Mouse (Mus musculus): Measurements from ENCODE around the gene Nrm.

The Nrm gene

DNA sequence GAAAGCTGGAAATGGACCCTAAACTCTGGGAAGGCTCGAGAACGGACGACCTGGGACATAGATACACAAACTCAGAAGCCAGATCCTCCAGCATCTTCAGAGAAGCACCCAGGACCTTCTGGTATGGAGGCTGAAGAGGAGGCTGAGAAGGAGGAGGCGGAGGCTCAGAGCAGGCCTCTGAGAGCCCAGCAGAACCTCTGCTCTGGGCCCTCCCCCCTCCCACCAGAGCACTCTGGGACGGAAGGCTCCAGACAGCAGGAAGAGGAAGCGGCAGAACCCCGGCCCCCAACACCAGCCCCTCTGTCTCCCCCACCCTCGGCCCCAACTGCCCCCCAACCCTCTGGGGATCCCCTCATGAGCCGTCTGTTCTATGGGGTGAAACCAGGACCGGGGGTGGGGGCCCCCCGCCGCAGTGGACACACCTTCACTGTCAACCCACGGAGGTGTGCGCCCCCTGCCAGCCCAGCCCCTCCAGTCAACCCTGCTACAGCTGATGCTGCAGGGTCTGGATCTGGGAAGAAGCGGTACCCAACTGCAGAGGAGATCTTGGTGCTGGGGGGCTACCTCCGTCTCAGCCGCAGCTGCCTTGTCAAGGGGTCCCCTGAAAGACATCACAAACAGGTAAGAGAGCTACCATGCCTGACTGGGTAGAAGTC is 7.2 kb downstream of the Nrm start:
- no peak for DNase-seq

DNA sequence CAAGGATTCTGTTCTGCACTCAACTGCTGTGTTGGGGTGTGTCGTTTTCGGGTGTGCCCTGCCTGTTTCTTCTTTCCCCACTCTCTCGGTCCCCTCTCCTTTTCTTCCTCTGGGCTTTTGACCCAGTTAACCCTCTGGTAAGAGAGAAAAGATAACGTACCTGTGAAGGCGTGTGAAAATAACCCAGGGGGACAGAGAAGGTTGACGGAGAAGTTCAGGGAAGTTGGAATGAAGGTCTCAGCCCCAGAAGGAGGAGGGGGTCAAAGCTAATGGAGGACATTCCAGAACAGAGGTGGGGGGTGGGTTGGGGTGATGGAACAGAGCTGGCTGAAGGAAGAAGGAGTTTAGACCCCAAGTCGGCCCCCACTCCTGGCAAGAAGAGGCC is 7.8 kb downstream of the Nrm start:
- no peak for DNase-seq

DNA sequence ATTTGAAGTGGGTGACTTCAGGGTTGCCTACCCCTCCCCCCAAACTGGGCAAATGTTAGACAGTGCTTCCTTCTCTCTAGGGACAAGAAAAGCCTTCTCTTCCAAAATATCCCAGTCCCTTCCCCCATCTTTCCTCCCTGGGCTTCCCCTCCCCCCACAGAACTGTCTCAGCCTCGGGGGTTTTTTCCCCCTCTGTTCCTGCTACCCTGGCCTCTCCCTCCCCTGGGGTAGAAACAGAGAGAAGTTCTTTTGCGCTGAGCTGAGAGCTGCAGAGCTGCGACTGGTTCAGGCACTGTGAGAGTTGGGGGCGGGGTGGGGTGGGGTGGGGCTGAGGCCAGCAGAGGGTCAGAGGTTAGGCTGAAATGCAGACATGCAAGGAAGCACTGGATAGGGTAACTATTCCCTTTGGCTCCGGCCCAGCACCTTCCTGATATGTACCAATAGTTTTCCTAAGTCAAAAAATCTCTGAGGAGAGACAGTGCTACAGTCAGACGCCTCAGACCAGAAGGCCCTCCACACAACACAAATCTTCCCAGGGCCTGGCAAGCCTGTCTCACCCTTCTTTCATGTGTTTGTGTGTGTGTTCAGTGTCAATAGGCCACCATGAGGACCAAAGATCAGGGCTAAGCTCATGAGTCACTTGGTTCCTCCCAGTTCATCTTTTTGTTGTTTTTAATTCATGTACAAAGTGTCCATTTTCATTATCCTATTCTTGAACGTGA is 8.4 kb downstream of the Nrm start:
- no peak for DNase-seq

DNA sequence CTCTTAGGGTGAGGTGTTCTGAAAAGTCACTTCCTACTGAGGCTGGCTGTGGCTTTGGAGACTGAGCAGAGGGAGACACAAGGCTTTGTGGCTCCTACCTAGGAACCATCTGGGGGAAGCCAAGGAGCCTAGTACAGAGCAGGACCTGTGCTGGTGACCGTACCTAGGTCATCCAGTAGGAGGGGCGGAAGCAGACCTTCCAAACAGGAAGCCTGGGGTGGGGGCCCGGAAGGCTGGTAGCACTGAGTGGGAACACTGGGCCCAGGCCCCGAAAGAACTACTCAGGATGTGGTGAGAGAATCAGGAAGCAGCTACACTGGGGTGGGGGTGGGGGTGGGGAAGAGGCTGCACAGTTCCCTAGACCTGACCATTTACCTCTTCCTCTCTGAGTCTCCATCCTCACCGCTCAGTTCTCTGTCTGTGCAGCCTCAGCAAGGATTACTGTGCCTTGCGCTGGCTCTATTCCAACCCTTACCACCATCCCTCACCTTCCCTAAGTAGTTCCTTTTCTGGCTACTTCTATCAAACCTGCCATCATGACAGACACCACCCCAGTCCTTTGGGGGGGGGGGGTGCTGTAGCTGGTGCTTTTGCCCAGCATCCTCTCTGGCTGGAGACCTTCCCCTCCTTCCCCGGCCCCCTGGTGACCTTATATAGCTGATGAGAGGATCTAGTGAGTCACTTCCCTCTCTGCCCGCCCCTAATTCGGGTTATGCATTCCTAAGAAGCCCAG is 9.2 kb downstream of the Nrm start:
- DNase-seq: no peak

DNA sequence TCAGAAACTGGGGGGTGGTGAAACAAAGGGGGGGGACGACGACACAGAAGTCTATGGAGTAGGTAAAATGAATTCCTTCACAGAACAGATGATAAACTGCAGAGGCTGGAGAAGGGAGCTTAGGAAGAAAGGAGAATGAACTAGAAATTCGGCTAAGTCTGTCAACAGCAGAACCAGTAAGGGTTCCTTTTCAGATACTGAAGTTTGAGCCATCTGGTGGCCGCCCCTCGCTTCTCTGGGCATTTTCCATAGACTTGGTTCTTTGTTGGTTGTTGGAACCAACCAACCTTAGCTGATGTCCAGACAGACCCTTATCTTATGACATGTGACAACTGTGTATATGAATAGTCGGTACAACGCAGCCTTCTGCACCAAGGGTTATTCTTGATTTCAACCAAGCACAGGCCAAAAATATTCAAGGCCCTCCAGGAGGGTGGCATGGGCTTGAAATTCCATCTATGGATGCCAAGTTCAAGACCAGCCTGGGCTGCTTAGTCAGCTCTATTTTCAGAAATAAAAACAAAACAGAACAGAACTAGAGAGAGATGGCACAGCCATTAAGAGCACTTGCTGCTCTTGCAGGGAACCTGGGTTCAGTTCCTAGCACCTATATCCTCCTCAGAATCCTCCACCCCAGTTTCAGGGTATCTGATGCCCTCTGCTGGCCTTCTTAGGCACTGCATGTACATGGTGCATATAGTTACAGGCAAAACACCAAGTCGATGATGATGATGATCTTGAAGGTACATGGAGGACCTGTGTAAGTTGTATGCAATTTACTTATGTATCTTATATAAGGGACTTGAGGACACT is 10.0 kb downstream of the Nrm start:
- no peak for DNase-seq

DNA sequence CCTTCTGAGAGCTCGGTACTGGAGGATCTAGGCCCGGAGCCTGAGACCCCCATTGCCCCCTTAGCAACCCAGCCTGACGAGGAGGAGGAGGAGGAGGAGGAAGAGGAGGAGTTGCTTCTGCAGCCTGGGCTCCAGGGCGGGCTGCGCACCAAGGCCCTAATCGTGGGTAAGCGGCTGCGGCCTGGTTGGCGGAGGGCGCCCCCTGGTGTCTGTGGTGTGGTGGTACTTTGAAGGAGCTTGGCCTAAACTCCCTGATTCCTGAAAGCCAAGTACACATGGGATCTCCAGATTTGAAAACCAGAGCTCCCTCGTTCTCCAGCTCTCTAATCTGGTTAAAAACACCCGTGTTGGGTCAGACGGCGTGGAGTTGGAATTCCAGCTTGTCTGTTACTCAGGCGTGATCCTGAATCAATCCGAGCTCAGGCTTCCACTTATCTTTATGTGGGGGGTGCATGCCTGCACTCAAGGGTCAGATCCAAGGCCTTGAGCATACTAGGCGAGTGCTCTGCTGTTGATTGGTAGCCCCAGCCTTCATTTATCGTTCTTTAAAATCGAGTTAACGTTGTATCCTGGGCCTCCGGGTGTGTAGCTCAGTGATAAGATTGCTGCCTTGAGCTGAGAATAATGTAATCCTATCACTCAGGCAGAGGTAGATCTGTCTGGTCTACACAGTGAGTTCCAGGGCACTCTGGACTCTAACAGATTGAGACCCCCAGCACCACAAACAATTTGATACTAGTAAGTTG is 12.8 kb downstream of the Nrm start:
- peak; percentile 93 for DNase-seq

DNA sequence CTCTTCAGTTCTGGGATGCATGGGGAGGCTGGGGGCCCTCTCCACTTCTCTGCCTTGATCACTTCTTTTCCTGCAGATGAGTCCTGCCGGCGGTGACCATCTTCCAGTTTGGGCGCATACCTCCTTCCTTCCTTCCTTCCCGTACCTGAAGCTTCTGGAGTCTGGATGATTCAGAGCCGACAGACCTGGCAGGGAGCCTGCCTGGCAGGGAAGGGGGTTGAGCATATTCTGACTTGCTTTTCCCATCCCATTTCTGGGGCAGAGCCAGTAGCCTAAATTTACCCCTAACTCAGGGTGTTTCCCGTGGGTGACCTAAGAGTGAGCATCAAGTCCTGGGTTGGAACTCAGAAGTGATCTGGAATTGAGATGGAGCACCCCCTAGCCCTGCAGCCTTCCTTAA is 13.6 kb downstream of the Nrm start:
- peak; percentile 23 to 30 for DNase-seq

DNA sequence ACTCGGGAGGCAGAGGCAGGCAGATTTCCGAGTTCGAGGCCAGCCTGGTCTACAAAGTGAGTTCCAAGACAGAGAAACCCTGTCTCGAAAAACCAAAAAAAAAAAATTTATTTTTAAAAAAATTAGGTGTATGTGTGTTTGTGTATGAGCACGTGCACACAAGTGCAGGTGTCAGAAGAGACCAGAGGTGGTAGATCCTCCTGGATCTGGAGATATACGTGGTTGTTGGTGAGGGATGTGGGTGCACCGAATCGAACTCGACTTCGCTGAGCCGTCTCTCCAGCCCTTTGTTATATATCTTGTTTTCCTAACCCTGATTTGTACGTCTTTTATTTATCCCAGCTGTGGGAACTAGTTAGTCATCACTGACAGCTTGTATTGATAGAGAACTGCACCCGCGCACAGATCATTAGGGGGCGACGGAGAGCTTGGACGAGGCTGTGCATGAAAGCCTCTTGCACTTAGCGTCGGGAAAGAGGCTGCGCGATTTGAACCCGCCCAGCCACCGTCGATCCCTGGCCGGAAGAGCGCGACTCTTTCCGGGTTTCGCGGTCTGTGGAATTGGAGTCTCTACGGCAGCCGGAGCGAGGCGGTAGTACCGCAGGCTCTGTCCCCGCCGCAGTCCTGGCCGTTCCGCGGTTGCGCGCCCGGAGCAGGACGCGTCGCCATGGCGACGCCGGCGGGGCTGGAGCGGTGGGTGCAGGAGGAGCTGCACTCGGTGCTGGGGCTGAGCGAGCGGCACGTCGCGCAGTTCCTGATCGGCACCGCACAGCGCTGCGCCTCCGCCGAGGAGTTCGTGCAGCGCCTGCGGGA is 18.3 kb downstream of the Nrm start, which contains the start of gene Dhx16:
TSS of gene Dhx16 (plus strand) at position 575 of the 813 bp plus-strand sequence.
- DNase-seq: peak; percentile 97 to 98

DNA sequence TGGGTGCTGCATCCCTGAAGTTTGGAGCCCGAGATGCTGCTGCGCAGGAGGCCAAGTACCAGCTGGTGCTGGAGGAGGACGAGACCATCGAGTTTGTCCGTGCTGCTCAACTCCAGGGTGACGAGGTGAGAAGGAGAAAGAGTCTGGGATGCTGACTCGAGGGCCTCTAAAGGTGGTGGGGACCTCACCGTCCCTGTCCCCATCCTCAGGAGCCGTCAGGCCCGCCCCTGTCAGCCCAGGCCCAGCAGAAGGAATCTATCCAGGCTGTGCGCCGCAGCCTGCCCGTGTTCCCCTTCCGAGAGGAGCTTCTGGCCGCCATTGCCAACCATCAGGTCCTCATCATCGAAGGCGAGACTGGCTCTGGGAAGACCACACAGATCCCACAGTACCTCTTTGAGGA is 21.8 kb downstream of the Nrm start:
- no peak for DNase-seq

DNA sequence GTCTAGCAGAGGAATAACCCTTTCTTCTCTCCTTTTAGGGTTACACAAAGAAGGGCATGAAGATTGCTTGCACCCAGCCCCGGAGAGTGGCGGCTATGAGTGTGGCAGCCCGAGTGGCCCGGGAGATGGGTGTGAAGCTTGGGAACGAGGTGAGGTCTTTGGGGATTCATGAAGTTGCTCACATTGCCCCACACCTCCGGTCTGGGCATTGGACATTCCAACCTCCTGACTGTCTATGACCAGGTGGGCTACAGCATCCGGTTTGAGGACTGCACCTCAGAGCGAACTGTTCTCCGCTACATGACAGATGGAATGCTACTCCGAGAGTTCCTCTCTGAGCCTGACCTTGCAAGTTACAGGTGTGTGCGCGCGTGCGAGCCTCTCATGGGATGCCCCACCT is 22.7 kb downstream of the Nrm start:
- DNase-seq: no peak

DNA sequence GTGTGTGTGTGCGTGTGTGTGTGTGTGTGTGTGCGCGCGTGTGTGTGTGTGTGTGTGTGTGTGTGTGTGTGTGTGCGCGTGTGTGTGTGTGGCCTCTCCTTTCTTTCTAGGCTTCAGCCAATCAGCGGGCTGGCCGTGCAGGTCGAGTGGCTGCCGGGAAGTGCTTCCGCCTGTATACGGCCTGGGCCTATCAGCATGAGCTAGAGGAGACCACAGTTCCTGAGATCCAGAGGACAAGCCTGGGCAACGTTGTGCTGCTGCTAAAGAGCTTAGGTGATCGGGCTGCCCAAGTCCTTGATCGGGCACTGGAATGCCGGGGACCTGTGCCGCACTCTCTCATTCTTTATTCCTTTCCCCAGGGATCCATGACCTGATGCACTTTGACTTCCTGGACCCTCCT is 26.6 kb downstream of the Nrm start:
- no peak for DNase-seq

DNA sequence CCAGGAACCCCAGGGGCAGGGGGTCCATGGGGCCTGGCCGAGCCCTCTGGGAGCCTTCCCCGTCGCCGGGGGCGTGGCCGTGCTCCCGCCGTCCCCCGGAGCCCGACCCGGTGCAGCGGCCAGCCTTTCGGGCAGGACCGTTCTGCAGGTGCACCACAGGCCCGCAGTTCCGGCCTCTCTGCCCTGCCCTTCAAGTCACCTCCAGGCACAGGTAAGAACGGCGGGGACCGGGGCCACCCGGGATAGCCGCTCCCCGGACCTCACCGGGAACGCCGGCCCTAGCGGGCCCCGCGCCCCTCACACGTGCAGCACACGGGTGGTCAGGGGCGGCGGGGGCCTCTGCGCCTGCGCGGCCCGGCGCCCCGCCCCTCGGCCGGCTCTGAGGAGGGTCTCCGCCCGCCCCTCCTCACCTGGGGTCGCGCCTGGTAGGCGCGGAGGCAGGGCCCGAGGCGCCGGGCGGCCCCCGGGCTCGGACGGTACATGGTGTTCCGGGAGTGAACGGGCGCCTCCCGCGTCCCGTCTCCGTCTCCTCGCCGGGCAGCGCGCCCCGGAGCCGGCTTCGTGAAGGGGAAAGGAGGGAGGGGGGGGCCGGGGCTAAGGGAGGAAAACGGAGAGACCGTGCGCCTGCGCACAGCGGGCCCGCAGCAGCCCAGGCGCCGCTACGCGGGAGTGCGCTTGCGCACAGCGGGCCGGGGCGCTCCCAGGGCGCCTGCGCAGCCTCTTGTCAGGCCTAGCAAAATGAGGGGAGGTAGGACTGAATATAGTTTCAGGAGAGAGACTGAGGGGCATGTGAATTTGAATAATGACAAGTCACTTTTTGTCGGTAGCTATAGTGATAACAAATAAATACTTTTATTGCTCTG is 35.9 kb downstream of the Nrm start, which contains the start of gene 2310061I04Rik:
TSS of gene 2310061I04Rik (minus strand) at position 651 of the 863 bp plus-strand sequence.
- peak; percentile 90 to 95 for DNase-seq

DNA sequence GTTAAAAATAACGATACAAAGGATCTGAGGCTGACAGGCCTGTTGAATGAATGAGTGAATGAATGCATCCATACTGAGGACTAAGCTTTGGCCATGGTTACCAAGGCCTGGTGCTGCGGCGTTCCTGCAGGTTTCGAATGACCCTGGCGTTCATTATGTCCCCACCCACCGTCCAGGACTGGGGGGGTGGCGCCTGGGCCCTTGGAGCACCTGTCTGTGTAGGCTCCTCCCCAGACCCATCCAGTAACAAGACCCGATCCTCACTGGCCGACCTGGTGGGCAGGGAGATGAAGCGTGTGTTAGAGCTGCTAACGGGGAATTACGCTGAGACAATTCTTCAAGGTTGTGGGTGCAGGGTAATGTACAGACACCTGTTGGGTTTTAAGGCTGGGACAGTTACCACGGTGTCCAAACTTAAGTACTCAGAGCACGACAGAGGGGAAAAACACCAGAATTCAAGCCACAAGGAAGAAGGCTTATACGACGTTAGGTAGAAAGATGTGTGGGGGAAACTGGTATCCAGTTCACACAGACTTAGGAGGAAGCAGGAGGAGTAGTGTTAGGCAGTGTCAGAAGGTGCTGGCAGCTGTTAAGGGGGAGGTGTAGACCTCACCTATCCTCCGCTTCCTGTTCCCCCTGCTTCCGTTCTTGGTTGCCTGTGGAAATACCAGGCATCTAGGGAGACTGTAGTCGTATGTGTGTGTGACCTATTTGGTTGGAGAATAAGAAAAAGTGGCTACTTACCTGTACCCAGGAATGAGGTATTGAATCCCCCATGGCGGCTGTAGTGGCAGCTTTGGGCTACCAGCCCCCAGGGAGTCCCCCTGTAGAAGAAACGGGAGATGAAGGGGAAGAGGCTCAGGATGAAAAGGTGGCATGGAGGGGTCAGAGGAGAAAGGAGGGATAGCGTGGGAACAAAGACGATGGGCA is 36.8 kb downstream of the Nrm start:
- DNase-seq: peak; percentile 43 to 44

DNA sequence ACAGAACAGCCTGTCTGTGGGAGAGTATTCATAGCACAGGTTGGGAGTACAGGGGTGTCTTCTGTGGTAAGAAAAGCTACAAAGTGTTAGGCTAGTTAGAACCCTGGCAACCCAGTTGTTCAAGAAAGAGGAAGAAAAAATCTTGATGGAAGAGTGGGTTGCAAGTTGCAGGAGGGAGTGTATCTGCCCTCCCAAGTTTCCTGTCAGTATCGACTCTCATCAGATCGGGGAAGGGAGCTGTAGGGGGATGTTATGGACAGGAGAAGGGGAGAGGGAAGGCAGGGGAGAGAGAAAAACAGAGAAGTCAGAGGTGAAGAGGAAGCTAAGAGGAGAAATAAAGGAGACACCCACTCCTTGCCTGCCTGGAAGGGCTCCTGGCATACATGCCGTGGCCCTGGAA is 39.5 kb downstream of the Nrm start:
- no peak for DNase-seq

DNA sequence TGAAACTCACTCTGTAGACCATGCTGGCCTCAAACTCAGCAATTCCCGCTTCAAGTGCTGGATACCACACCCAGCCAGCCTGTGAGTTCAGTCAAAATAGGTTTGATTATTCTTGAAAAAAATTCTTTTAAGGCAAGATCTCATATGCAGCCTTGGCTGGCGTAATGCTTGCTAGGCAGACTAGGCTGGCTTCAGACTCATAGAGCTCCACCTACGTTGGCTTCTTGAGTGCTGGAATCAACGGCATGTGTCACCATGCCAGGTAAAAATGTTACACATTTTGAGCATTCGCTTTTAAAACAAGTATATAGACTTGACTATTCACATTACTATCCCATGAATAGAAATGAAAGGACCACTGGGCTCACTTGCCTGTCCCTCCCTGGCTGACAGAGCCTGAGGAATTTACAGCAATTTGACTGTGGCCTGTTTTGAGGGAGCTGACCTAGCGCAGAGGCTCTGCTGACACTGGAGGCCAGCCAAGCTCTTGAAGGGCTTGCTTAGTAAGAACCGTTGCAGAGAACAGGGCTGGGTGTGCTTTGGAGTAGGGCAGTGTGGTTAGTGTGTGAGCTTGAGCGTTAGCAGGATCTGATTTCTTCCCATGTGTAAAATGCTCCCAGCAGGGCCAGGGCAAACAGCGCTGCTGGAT is 42.3 kb downstream of the Nrm start:
- no peak for DNase-seq

DNA sequence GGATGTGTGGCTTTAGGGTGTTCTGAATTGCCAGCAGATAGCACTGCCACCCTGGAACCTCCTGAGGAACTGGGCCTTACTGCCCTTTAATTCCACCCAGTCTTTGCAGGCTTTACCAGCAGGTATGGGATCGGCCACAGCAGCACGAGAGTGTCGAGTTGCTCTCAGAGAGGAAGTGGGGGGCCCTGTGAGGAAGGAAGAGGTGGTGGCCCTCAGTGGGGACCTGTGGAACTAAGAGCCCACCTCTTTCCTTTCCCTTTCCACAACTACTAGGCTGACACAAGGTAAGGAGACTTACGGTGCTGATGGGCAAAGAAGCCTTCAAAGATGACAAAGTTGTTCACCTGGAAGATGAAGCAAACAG is 42.9 kb downstream of the Nrm start:
- DNase-seq: no peak

DNA sequence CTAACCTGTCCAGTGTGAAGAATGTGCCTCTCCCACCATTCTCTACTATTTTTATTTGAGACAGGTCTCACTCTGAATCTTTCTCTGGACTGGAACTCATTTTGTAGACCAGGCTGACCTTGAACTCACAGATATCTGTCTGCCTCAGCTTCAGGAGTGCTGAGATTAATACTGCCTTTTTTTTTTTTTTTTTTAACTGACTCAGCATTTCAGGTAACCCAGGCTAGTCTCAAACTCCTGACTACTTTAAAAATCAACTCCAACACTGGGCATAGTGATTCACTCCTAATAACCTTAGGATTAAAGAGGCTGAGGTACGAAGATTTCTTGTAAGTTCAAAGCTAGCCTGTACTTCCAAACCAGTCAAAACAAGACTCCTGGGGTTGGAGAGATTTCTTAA is 44.5 kb downstream of the Nrm start:
- no peak for DNase-seq

DNA sequence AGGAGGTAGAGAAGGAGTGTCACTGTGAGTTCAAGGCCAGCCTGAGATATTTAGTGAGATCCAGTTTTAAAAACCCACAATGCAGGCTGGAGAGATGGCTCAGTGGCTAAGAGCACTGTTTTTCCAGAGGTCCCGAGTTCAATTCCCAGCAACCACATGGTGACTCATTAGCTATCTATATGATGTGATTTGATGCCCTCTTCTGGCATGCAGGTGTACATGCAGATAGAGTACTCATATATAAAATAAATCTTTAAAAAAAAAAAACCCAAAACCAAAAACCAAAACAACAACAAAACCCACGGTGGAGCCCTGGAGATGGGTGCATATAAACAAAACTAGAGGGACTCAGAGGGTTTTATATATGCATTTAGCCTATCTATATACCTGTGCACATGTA is 46.5 kb downstream of the Nrm start:
- DNase-seq: no peak

All from cerebellum, postnatal 36 days (tissue).